Mouse (Mus musculus): Measurements from ENCODE around the gene Pfkp.

Gene Pfkp

GRCm38 (mm10) chr13:6602786-6603409, 45.7 kb downstream of the Pfkp start:
- no peak for DNase-seq (ENCODE audit: low spot score)

- DNase-seq (ENCODE audit: low spot score): no peak
These were observed 46.9 kb downstream of the Pfkp start for GRCm38 (mm10) chr13:6601676-6602075.

- DNase-seq (ENCODE audit: low spot score): no peak
These were observed 48.0 kb downstream of the Pfkp start for GRCm38 (mm10) chr13:6600626-6601025.

- DNase-seq (ENCODE audit: low spot score): no peak
These were observed 50.8 kb downstream of the Pfkp start for GRCm38 (mm10) chr13:6597801-6598200.

GRCm38 (mm10) chr13:6595403-6595802, 53.2 kb downstream of the Pfkp start:
- DNase-seq (ENCODE audit: low spot score): no peak

GRCm38 (mm10) chr13:6590846-6591245, 57.7 kb downstream of the Pfkp start:
- no peak for DNase-seq (ENCODE audit: low spot score)

- DNase-seq (ENCODE audit: low spot score): no peak
These were observed 62.6 kb downstream of the Pfkp start for GRCm38 (mm10) chr13:6586009-6586408.

GRCm38 (mm10) chr13:6583499-6584125, 65.0 kb downstream of the Pfkp start:
- no peak for DNase-seq (ENCODE audit: low spot score)

GRCm38 (mm10) chr13:6575920-6576509, 72.6 kb downstream of the Pfkp start:
- no peak for DNase-seq (ENCODE audit: low spot score)

GRCm38 (mm10) chr13:6565571-6565970, 83.0 kb downstream of the Pfkp start:
- no peak for DNase-seq (ENCODE audit: low spot score)

GRCm38 (mm10) chr13:6562409-6562808, 86.2 kb downstream of the Pfkp start:
- DNase-seq (ENCODE audit: low spot score): no peak

- DNase-seq (ENCODE audit: low spot score): no peak
These were observed 90.8 kb downstream of the Pfkp start for GRCm38 (mm10) chr13:6557771-6558170.

- DNase-seq (ENCODE audit: low spot score): no peak
These were observed 92.9 kb downstream of the Pfkp start for GRCm38 (mm10) chr13:6555656-6556055.

GRCm38 (mm10) chr13:6553708-6554107, 94.9 kb downstream of the Pfkp start:
- DNase-seq (ENCODE audit: low spot score): no peak

GRCm38 (mm10) chr13:6535287-6535932, 113.2 kb downstream of the Pfkp start:
- no peak for DNase-seq (ENCODE audit: low spot score)

GRCm38 (mm10) chr13:6532683-6533082, 115.9 kb downstream of the Pfkp start:
- DNase-seq (ENCODE audit: low spot score): no peak

Measured in yolk sac, embryonic 10.5 days (tissue).